Mouse (Mus musculus) cerebellum, postnatal 36 days (tissue): ENCODE data around the gene Wapl.

Experiments used
- DNase-seq, 2 experiments: peaks; one replicate each; pipeline ENCODE4 v3.0.0; 2021 to 2022; ENCODE audit warnings: mixed read lengths in 2 of 2

Gene Wapl

GRCm38 (mm10) chr14:34710209-34710608, 36.5 kb downstream of the Wapl start:
- DNase-seq = no peak

- DNase-seq = no peak
Observed at GRCm38 (mm10) chr14:34712027-34712426, 38.3 kb downstream of the Wapl start.

- no peak for DNase-seq
Observed at GRCm38 (mm10) chr14:34712857-34713256, 39.1 kb downstream of the Wapl start.

GRCm38 (mm10) chr14:34718150-34718549, 44.4 kb downstream of the Wapl start:
- no peak for DNase-seq

GRCm38 (mm10) chr14:34727709-34728108, 54.0 kb downstream of the Wapl start:
- no peak for DNase-seq

GRCm38 (mm10) chr14:34735405-34735804, 61.7 kb downstream of the Wapl start:
- no peak for DNase-seq

- no peak for DNase-seq
Observed at GRCm38 (mm10) chr14:34745401-34745800, 71.7 kb downstream of the Wapl start.

- DNase-seq = no peak
Observed at GRCm38 (mm10) chr14:34755731-34756130, 82.0 kb downstream of the Wapl start.

GRCm38 (mm10) chr14:34759938-34760337, 86.2 kb downstream of the Wapl start:
- no peak for DNase-seq

GRCm38 (mm10) chr14:34761082-34761959, 87.6 kb downstream of the Wapl start:
- no peak for DNase-seq

GRCm38 (mm10) chr14:34762682-34763081, 89.0 kb downstream of the Wapl start:
- DNase-seq = no peak

- DNase-seq = no peak
Observed at GRCm38 (mm10) chr14:34763771-34764539, 90.2 kb downstream of the Wapl start.

GRCm38 (mm10) chr14:34764908-34765307, 91.2 kb downstream of the Wapl start:
- no peak for DNase-seq

GRCm38 (mm10) chr14:34765380-34765779, 91.7 kb downstream of the Wapl start:
- no peak for DNase-seq

- no peak for DNase-seq
Observed at GRCm38 (mm10) chr14:34766181-34766580, 92.5 kb downstream of the Wapl start.

- peak; percentile 38 to 40 for DNase-seq
Observed at GRCm38 (mm10) chr14:34768373-34768772, 94.6 kb downstream of the Wapl start.

GRCm38 (mm10) chr14:34769021-34769566, 95.4 kb downstream of the Wapl start:
- peak; percentile 58 to 62 for DNase-seq

- DNase-seq = peak; percentile 20 to 30
Observed at GRCm38 (mm10) chr14:34769567-34770158, 95.9 kb downstream of the Wapl start.

GRCm38 (mm10) chr14:34770467-34770866, 96.7 kb downstream of the Wapl start:
- no peak for DNase-seq

GRCm38 (mm10) chr14:34771601-34772000, 97.9 kb downstream of the Wapl start:
- DNase-seq = no peak

GRCm38 (mm10) chr14:34772132-34772531, 98.4 kb downstream of the Wapl start:
- no peak for DNase-seq

GRCm38 (mm10) chr14:34773681-34774080, 100.0 kb downstream of the Wapl start:
- DNase-seq = no peak

GRCm38 (mm10) chr14:34774231-34774630, 100.5 kb downstream of the Wapl start:
- DNase-seq = no peak
